Mouse (Mus musculus): ENCODE data around the gene Mysm1. TPM values are rescaled to one million over a fixed set of nuclear protein-coding genes. Genes with fewer than 3 reads are reported as not detected.

Gene Mysm1
- polyA plus RNA-seq, 1 experiment from 2014 or later = 23.6 TPM

Other genes with a start within 250 kb of the Mysm1 start
- gene Tek, start 239.8 kb downstream of the Mysm1 start, polyA plus RNA-seq (2015; fragmentation: Nextera tagmentation; extraction: Ambion mirVana) = 9.3 and 9.6 TPM in 2 replicates
- 0.20 and 0.26 TPM in 2 replicates for gene Eqtn, start 50.3 kb downstream of the Mysm1 start, polyA plus RNA-seq (2015; fragmentation: Nextera tagmentation; extraction: Ambion mirVana)
- 49.3 and 54.0 TPM in 2 replicates for gene Jun, start 73.1 kb upstream of the Mysm1 start, polyA plus RNA-seq (2015; fragmentation: Nextera tagmentation; extraction: Ambion mirVana)